Mouse (Mus musculus) megakaryocyte, embryonic 14.5 days (primary cell): ENCODE data around the gene Tcf25. TPM values are rescaled to one million over a fixed set of nuclear protein-coding genes. Genes with fewer than 3 reads are reported as not detected.
"Not testable (repeated sequence)": the region's sequence is repeated elsewhere in the genome, so short reads cannot be mapped to it uniquely, and the experiment has no call there.

Source experiments
- H3K27me3 ChIP-seq: replicated peaks from 2 replicates; pipeline ENCODE3; 2012; ENCODE audit warnings: inconsistent platforms
- H3K36me3 ChIP-seq: replicated peaks from 2 replicates; pipeline ENCODE3; 2012; ENCODE audit warnings: low read length, inconsistent platforms, mixed read lengths
- H3K4me1 ChIP-seq: 2 replicates; pipeline ENCODE4 v1.6.1; 2012; ENCODE audit warnings: inconsistent platforms
- H3K4me3 ChIP-seq: replicated peaks from 2 replicates; pipeline ENCODE3; 2012; ENCODE audit warnings: moderate library complexity, mild to moderate bottlenecking, inconsistent platforms
- H3K9me3 ChIP-seq: 2 replicates; pipeline ENCODE4 v1.6.1; 2012; ENCODE audit warnings: inconsistent platforms
- FLI1 ChIP-seq: IDR thresholded peaks from 2 replicates; pipeline ENCODE4 v1.6.1; 2012; ENCODE audit warnings: low read length, inconsistent platforms, mixed read lengths
- GATA1 ChIP-seq: IDR thresholded peaks from 3 replicates; pipeline ENCODE4 v1.6.1; 2012; ENCODE audit warnings: mixed read lengths, low read length, inconsistent platforms, borderline replicate concordance
- polyA plus RNA-seq: library from polyadenylated mRNA; stranded (reverse); fragments of >175 nt; gene quantifications from 2 replicates; pipeline ENCODE4 v1.2.3, GENCODE M21; 2012; ENCODE audit warnings: low replicate concordance; ENCODE audit not compliant: insufficient read depth

Tcf25 gene
- polyA plus RNA-seq, 1 experiment, result 108 TPM

- Histone ChIP-seq H3K27me3 (peaks cover 3% of the 10 kb centered on the region), H3K4me1 (peaks cover 51% of the 10 kb centered on the region), H3K9me3 (peaks cover 14% of the 10 kb centered on the region), H3K36me3 (peaks cover 17% of the 10 kb centered on the region), H3K4me3 (peak overlapping the region; percentile 97)
- TF ChIP-seq GATA1 (no peak), FLI1 (no peak)
These were observed 68.2 kb downstream of the Tcf25 start for GRCm38 (mm10) chr8:123441788-123442187.

DNA sequence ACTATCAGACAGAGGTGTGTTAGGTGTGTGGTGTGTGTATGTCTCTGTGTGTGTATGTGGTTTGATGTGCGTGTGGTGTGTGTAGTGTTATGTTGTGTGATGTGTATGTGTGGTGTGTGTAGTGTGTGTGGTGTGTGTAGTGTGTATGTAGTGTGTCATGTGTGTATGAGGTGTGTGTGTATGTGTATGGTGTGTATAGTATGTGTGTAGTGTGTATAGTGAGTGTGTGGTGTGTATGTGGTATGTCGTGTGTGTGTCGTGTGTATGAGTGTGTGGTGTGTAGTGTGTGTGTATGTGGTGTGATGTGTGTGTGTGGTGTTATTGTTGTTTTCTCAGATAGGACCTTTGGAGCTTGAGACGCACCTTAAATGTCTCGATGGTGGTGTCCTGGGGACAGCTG is 68.8 kb downstream of the Tcf25 start:
- Histone ChIP-seq H3K36me3 (peaks cover 22% of the 10 kb centered on the region), H3K4me1 (peaks cover 56% of the 10 kb centered on the region), H3K4me3 (peak overlapping the region; percentile 97), H3K9me3 (peaks cover 11% of the 10 kb centered on the region), H3K27me3 (peaks cover 3% of the 10 kb centered on the region)
- no peak; the same call in 2 of the 3 replicates for TF ChIP-seq GATA1
- TF ChIP-seq FLI1, result no peak

DNA sequence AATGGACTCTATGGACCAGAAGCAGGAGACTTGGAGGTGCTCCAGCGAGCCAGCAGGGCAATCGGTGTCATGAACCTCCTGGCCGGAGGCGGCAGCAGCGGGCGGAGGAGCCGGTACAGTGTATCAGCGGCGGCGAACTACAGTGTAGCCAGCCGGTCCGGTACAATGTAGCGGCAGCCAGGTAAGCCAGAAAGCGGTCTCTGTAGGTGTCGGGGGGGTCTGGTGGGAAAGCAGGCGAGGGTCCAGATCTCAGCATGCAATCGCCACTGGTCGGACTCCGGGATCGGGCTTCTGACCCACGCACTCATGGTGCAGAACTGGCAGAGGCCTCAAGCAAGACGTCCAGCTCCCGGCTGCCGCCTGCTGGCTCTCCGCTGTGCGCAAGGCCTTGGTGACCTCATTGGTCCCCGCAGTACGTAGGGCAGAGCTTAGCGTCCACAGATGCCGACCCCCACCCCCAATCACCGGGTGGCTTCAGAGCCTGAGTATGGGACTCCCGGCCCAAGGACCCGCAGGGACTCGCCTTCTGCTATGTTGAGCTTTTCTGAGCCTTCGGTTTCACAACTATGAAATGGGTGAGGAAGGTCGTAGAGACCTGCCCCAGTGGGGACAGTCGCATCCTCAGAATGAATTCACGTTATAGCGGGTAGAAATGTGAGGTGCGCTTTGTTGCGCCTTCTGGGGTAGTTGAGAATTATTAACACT is 69.5 kb downstream of the Tcf25 start:
- Histone ChIP-seq H3K9me3 (peaks cover 5% of the 10 kb centered on the region), H3K4me1 (peaks cover 63% of the 10 kb centered on the region), H3K36me3 (peaks cover 27% of the 10 kb centered on the region), H3K27me3 (peaks cover under 1% of the 10 kb centered on the region), H3K4me3 (peak overlapping the region; percentile 97)
- no peak for TF ChIP-seq GATA1
- no peak for TF ChIP-seq FLI1

GRCm38 (mm10) chr8:123443576-123443921 is 70.0 kb downstream of the Tcf25 start:
- no peak for TF ChIP-seq FLI1
- TF ChIP-seq GATA1, result no peak
- Histone ChIP-seq H3K4me3 (peak overlapping the region; percentile 97), H3K36me3 (peaks cover 32% of the 10 kb centered on the region), H3K9me3 (peaks cover 4% of the 10 kb centered on the region; the same call in 1 of the 2 replicates), H3K4me1 (peaks cover 68% of the 10 kb centered on the region), H3K27me3 (no peaks in the 10 kb centered on the region)

DNA sequence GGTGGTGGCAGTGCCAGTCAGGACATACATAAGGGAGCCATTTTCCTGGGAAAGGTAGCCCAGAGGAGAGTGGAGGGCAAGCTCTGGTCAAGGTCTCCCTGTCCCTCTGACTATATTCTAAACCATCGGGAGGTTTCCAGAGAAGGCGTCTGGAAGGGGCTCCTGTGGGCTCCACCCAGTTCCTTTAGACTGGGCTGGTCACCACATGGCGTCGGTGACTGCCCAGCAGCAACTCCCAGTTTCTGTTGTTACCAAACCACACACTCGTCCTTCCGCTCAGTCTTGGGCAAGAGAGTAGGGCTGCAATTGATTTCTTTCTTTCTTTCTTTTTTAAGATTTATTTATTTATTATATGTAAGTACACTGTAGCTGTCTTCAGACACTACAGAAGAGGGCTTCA is 70.6 kb downstream of the Tcf25 start:
- peaks cover 38% of the 10 kb centered on the region for H3K36me3 ChIP-seq
- H3K4me3 ChIP-seq, result peak overlapping the region; percentile 97
- TF ChIP-seq FLI1 (no peak), GATA1 (no peak)
- peaks cover 74% of the 10 kb centered on the region for H3K4me1 ChIP-seq
- H3K27me3 ChIP-seq, result no peaks in the 10 kb centered on the region
- H3K9me3 ChIP-seq, result peaks cover 4% of the 10 kb centered on the region; the same call in 1 of the 2 replicates

DNA sequence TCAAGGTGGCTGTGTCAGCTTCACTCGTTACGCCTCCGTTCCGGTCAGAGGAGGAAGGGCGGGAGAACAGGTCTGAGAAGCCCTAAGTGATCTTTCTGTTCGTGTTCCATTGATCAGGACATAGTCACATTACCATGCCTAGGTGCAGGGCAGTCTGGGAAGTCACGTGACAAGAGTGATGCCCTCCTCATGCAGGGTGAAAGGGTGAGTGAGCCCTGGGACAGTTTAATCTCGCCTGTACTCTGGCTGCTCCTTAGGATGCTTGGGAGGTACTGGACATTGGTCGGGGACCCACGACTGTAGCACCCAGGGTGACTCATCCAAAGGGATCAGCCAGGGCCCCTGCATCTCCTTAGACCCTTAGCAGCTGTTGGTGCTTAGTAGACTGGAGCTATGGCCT is 72.4 kb downstream of the Tcf25 start:
- Histone ChIP-seq H3K9me3 (no peaks in the 10 kb centered on the region), H3K36me3 (peaks cover 49% of the 10 kb centered on the region), H3K27me3 (no peaks in the 10 kb centered on the region), H3K4me1 (peaks cover 87% of the 10 kb centered on the region), H3K4me3 (peak overlapping the region; percentile 17)
- TF ChIP-seq GATA1 (no peak), FLI1 (no peak)

DNA sequence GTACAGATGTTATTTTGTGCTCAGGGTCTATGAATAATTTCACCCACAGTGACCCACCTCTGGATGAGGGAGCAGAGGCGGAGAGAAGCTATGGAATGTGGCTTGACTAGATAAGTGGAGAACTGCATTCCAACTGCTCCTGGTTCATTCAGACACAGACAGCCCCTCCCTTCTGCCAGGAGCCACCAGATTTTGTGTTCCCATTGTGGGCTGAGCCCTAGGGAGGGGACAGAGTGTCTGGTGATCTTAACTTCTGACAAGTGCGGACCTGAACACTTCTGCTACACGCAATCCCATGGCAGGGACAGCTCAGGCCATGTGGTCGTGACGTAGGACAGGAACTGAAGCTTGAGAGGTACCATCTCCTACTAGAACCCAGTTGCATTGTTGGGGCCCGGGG is 73.2 kb downstream of the Tcf25 start:
- no peaks in the 10 kb centered on the region for H3K9me3 ChIP-seq

GRCm38 (mm10) chr8:123450783-123451182 is 77.2 kb downstream of the Tcf25 start:
- TF ChIP-seq FLI1 (no peak), GATA1 (no peak)
- Histone ChIP-seq H3K36me3 (peaks cover 85% of the 10 kb centered on the region), H3K27me3 (no peaks in the 10 kb centered on the region), H3K4me1 (peaks cover 97% of the 10 kb centered on the region), H3K9me3 (no peaks in the 10 kb centered on the region), H3K4me3 (peak overlapping the region; percentile 42)

More for the DNA sequence above, 73.2 kb downstream of the Tcf25 start:
- Histone ChIP-seq H3K36me3 (peaks cover 55% of the 10 kb centered on the region), H3K27me3 (no peaks in the 10 kb centered on the region), H3K4me3 (no peak overlapping the region), H3K4me1 (peaks cover 87% of the 10 kb centered on the region)
- no peak for TF ChIP-seq FLI1
- TF ChIP-seq GATA1, result no peak

GRCm38 (mm10) chr8:123451747-123452146 is 78.2 kb downstream of the Tcf25 start:
- not testable (repeated sequence) for H3K27me3 ChIP-seq, H3K4me3 ChIP-seq, H3K9me3 ChIP-seq
- peaks cover 96% of the 10 kb centered on the region for H3K4me1 ChIP-seq
- H3K36me3 ChIP-seq, result peaks cover 85% of the 10 kb centered on the region

DNA sequence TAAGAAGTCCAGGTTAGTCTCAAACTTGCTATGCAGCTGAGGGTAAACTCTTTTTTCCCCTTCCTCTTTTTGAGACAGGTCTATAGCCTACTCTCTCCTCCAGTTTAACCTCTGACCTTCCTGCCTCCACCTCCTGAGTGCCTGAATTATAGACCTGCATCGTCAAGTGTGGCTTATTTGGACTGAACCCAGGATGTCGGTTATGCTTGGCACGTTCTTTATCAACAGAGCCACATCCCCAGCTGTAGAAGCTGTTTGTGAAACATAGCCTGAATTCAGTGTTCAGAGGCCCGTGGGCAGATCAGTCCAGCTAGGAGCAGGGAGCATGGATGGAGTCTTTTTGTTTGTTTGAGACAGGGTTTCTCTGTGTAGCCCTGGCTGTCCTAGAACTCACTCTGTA is 78.6 kb downstream of the Tcf25 start:
- H3K4me1 ChIP-seq, result peaks cover 92% of the 10 kb centered on the region
- no peak overlapping the region for H3K4me3 ChIP-seq
- no peaks in the 10 kb centered on the region for H3K9me3 ChIP-seq
- no peaks in the 10 kb centered on the region for H3K27me3 ChIP-seq
- TF ChIP-seq GATA1, result no peak
- no peak for TF ChIP-seq FLI1
- peaks cover 85% of the 10 kb centered on the region for H3K36me3 ChIP-seq
